Mouse (Mus musculus) lung, postnatal 0 days (tissue): ENCODE measurements at regions not wholly inside any gene's neighbourhood (a gene's known extent, or its start where the extent isn't known, plus 50 kb on each side); places are given as distances from the start of the nearest gene placed in this dataset.

Experiments used
- CTCF ChIP-seq: IDR thresholded peaks from 2 replicates; pipeline ENCODE4 v1.5.1; 2016; ENCODE audit warnings: antibody characterized with exemption, mild to moderate bottlenecking
- EP300 ChIP-seq: IDR thresholded peaks from 2 replicates; pipeline ENCODE4 v1.6.1; 2016; ENCODE audit warnings: antibody characterized with exemption, mild to moderate bottlenecking, control low read depth

DNA sequence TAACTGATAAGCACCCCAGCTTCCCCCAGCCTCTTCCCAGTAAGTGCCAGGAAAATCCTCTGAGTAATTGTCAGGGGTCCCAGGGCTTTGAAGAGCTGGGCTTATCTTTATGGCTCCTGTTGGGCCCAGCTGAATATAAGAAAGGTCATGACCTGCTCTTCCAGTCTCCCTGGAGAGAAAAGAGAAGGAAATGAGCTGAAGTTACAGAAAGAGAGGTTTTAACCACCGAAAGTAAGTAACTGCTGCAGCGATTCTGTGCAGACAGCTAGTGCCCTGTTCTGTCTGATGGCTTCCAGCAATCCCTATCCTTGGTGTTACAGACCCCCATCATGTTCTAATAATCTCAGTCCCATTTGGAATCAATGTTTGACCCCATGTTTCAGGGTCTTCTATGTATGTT, 272.8 kb downstream of the Fam49a start:
- TF ChIP-seq CTCF: no peak
- no peak for TF ChIP-seq EP300
